Mouse (Mus musculus): ENCODE data around the gene Kif16b.

DNA sequence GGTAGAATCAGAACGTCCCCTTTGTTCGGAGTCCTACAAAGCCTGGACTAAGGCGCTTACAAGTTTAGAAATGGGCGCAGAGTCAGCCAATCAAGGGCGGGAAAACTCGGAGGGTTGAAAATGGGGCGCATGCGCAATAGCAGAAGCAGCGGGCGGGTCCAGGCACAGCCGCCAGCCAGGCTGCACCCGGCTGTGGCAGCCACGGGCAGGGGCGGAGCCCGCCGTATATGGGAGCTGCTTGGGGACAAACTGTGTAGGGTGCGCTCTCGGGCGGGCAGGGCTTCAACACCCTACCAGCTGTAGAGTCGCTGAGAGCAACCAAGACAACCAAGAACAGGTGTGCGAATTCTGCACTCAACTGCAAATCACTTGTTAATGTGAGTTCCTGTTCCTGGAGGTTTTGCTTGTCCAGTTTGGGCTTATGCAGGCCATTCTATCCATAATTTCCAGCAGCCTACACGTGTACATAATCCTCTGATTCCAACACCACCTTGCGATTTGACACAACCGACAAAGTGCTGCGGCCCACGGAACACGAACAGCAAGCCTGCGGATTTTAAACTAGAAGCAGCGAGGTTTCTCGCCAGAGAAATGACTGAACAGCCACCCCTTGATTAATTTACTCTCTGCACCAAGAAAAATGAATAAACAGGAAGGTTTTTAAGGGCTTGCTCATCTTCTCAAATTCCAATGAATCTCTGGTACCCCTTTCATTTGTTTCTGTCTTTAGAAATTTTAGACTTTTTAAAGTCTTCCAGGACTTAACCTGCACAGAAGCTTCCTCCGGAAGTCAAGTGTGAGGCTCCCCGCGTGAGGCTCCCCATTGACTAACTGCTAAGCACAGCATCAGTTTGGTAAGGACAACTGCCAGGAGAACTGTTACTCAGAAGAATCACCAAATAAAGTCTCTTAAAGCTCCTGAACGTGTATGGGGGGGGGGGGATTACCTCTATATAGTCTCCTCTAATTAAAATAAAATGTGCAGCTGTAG lies 1.9 kb upstream of the Kif16b start:
- TF ChIP-seq POLR2A (IDR thresholded peaks at IDR 0.05; ENCODE audit: control insufficient read depth in 1 of 2, insufficient read depth in 1 of 2, low read depth in 1 of 2, low read length in 2 of 2, poor library complexity in 1 of 2) (peak; percentile 47 to 64; a peak in 2 of 4 replicates), BHLHE40 (IDR thresholded peaks at IDR 0.05; ENCODE audit: borderline replicate concordance, low read depth, low read length) (no peak), NELFE (IDR thresholded peaks at IDR 0.05; ENCODE audit: low read depth, low read length) (no peak; the same call in 1 of the 2 replicates), CTCF (IDR thresholded peaks at IDR 0.05 in 2 of 3, conservative IDR thresholded peaks at IDR 0.05 in 1 of 3; ENCODE audit: control insufficient read depth in 1 of 3, insufficient read depth in 1 of 3, low read depth in 2 of 3, low read length in 3 of 3, poor library complexity in 1 of 3, severe bottlenecking in 1 of 3) (no peak), E2F4 (IDR thresholded peaks at IDR 0.05; ENCODE audit: borderline replicate concordance, low read depth, low read length) (peak; percentile 81; the same call in 1 of the 2 replicates), ZKSCAN1 (IDR thresholded peaks at IDR 0.05; ENCODE audit: low read depth, low read length) (no peak), SMC3 (IDR thresholded peaks at IDR 0.05; ENCODE audit: low read depth, low read length) (no peak), KAT2A (conservative IDR thresholded peaks at IDR 0.05; ENCODE audit: low read depth, low read length) (no peak), ZC3H11A (IDR thresholded peaks at IDR 0.05; ENCODE audit: low read depth, low read length) (no peak), TAL1 (IDR thresholded peaks at IDR 0.05; ENCODE audit: low read length) (no peak), RAD21 (IDR thresholded peaks at IDR 0.05; ENCODE audit: low read depth, low read length) (no peak), JUND (IDR thresholded peaks at IDR 0.05; ENCODE audit: low read depth, low read length) (no peak), SIN3A (IDR thresholded peaks at IDR 0.05; ENCODE audit: low read length) (peak; percentile 82), CHD2 (IDR thresholded peaks at IDR 0.05; ENCODE audit: low read length) (no peak)
